Mouse (Mus musculus) layer of hippocampus, postnatal 14 days (tissue): ENCODE results near the gene Sik3. TPM values are rescaled to one million over a fixed set of nuclear protein-coding genes. Genes with fewer than 3 reads are reported as not detected.
"Not testable (repeated sequence)": the region's sequence is repeated elsewhere in the genome, so short reads cannot be mapped to it uniquely, and the experiment has no call there.

Experiments used
- DNase-seq, 2 experiments: peaks; one replicate each; pipeline ENCODE4 v3.0.0; 2021 to 2022; ENCODE audit warnings: low spot score in 2 of 2, mixed read lengths in 1 of 2
- total RNA-seq, 2 experiments: library from RNA; stranded (reverse); gene quantifications; 2 replicates each; pipeline ENCODE4 v1.2.3; 2021

The Sik3 gene
- total RNA-seq, 2 experiments from 2014 or later, result 104 to 118 TPM

- DNase-seq, result no peak
Observed at GRCm38 (mm10) chr9:46050203-46050602, 37.6 kb downstream of the Sik3 start.

- DNase-seq, result no peak
Observed at GRCm38 (mm10) chr9:46053014-46053666, 40.5 kb downstream of the Sik3 start.

GRCm38 (mm10) chr9:46058065-46058464 lies 45.4 kb downstream of the Sik3 start:
- DNase-seq, result no peak

GRCm38 (mm10) chr9:46060249-46060648 lies 47.6 kb downstream of the Sik3 start:
- no peak for DNase-seq

- peak; percentile 30 to 44 for DNase-seq
Observed at GRCm38 (mm10) chr9:46061696-46062425, 49.2 kb downstream of the Sik3 start.

- DNase-seq, result no peak
Observed at GRCm38 (mm10) chr9:46064331-46064730, 51.7 kb downstream of the Sik3 start.

GRCm38 (mm10) chr9:46066711-46067110 lies 54.1 kb downstream of the Sik3 start:
- DNase-seq, result no peak

- DNase-seq, result no peak
Observed at GRCm38 (mm10) chr9:46067691-46068090, 55.1 kb downstream of the Sik3 start.

GRCm38 (mm10) chr9:46069013-46069412 lies 56.4 kb downstream of the Sik3 start:
- no peak for DNase-seq

GRCm38 (mm10) chr9:46072101-46072835 lies 59.6 kb downstream of the Sik3 start:
- no peak for DNase-seq

GRCm38 (mm10) chr9:46073443-46073842 lies 60.8 kb downstream of the Sik3 start:
- DNase-seq, result no peak

- DNase-seq, result no peak
Observed at GRCm38 (mm10) chr9:46075578-46075977, 63.0 kb downstream of the Sik3 start.

- peak in 1 of 2 experiments; percentile 24 for DNase-seq
Observed at GRCm38 (mm10) chr9:46082381-46082821, 69.8 kb downstream of the Sik3 start.

- DNase-seq, result peak in 1 of 2 experiments; percentile 44
Observed at GRCm38 (mm10) chr9:46083490-46083893, 70.9 kb downstream of the Sik3 start.

GRCm38 (mm10) chr9:46085898-46086297 lies 73.3 kb downstream of the Sik3 start:
- DNase-seq, result no peak

GRCm38 (mm10) chr9:46086826-46087225 lies 74.2 kb downstream of the Sik3 start:
- no peak for DNase-seq

- DNase-seq, result no peak
Observed at GRCm38 (mm10) chr9:46087461-46087860, 74.8 kb downstream of the Sik3 start.

GRCm38 (mm10) chr9:46088722-46089121 lies 76.1 kb downstream of the Sik3 start:
- DNase-seq, result no peak

GRCm38 (mm10) chr9:46090066-46090465 lies 77.4 kb downstream of the Sik3 start:
- no peak for DNase-seq

- not testable (repeated sequence) for DNase-seq
Observed at GRCm38 (mm10) chr9:46091157-46091556, 78.5 kb downstream of the Sik3 start.

- DNase-seq, result no peak
Observed at GRCm38 (mm10) chr9:46092633-46093032, 80.0 kb downstream of the Sik3 start.
